Mouse (Mus musculus) midbrain, embryonic 14.5 days (tissue): ENCODE results near the gene Psmd5. TPM values are rescaled to one million over a fixed set of nuclear protein-coding genes. Genes with fewer than 3 reads are reported as not detected.

Experiments used
- polyA plus RNA-seq: library from polyadenylated mRNA; unstranded; fragments of >200 nt; fragmentation: Nextera tagmentation; extraction: Ambion mirVana; gene quantifications from 2 replicates; pipeline ENCODE4 v1.2.1, GENCODE M21; 2014

The Psmd5 gene
- polyA plus RNA-seq, 1 experiment from 2014 or later = 112 TPM

Other genes with a start within 250 kb of the Psmd5 start
- 91.8 and 132 TPM in 2 replicates for gene Gapvd1, start 119.7 kb downstream of the Psmd5 start, polyA plus RNA-seq
- gene Hspa5, start 103.0 kb downstream of the Psmd5 start, polyA plus RNA-seq = 299 and 450 TPM in 2 replicates
- 20.3 and 25.4 TPM in 2 replicates for gene Rabepk, start 75.1 kb downstream of the Psmd5 start, polyA plus RNA-seq
- gene Fbxw2, start 48.7 kb downstream of the Psmd5 start, polyA plus RNA-seq = 75.3 and 91.5 TPM in 2 replicates
- gene Gm34653, start 42.0 kb downstream of the Psmd5 start, polyA plus RNA-seq = 0.13 TPM in 1 of 2 replicates, not detected in the other
- 0.59 TPM in 1 of 2 replicates, not detected in the other for gene Cutal, start 572 bp downstream of the Psmd5 start, polyA plus RNA-seq
- gene Phf19, start 39.1 kb upstream of the Psmd5 start, polyA plus RNA-seq = 0.93 and 1.6 TPM in 2 replicates
- 0.87 and 3.3 TPM in 2 replicates for gene Traf1, start 86.8 kb upstream of the Psmd5 start, polyA plus RNA-seq
- 0.15 and 0.41 TPM in 2 replicates for gene Hc, start 186.5 kb upstream of the Psmd5 start, polyA plus RNA-seq
- 0.36 and 0.39 TPM in 2 replicates for gene AI182371, start 226.6 kb upstream of the Psmd5 start, polyA plus RNA-seq
- 9.7 and 13.8 TPM in 2 replicates for gene Cntrl, start 234.5 kb upstream of the Psmd5 start, polyA plus RNA-seq